Mouse (Mus musculus): ENCODE measurements around the gene Frmpd4.

DNA sequence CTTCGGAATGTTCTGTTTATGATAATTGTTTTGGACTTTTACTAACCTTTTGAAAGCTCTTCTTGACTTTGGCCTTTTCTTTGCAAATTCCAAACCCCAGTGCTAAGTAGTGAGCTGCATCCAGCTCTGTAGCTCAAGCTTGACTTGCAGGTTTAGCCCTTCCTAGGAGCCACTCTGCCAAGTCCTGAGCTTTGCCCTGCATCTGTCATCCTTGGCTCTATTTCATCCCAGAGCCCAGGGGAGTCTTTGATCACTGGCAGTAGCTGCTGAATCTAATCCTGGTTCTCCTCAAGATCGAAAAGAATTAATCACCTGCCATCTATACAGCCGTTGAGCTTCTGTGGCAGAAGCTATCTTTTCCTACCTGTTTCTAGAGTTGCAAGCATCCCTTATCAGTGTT is 251.9 kb downstream of the Frmpd4 start:
- TF ChIP-seq POLR2A (IDR thresholded peaks at IDR 0.05; ENCODE audit: insufficient read length, low read depth) (no peak), POLR2AphosphoS2 (IDR thresholded peaks at IDR 0.05; ENCODE audit: insufficient read length, low read depth) (no peak), E2F4 (IDR thresholded peaks at IDR 0.05; ENCODE audit: insufficient read depth) (no peak), TCF3 (IDR thresholded peaks at IDR 0.05; ENCODE audit: insufficient read length, low read depth) (no peak), MAX (IDR thresholded peaks at IDR 0.05; ENCODE audit: low read depth) (no peak)

Measured in myocyte (in vitro differentiated cells).